Mouse (Mus musculus) layer of hippocampus, adult 11-12 months (tissue): Measurements from ENCODE around the gene Map1s.

Source experiments
- DNase-seq: peaks from one replicate; pipeline ENCODE4 v3.0.0; 2022; ENCODE audit warnings: low spot score

The Map1s gene

GRCm38 (mm10) chr8:70905831-70906736 lies at the start of gene Map1s:
Gene Map1s, plus strand, starts transcription at chr8:70905932.
- DNase-seq, result peak; percentile 84

- DNase-seq, result peak; percentile 9
These were observed 49.7 kb upstream of the Map1s start for GRCm38 (mm10) chr8:70856028-70856427.

- DNase-seq, result peak; percentile 81
These were observed 49.1 kb upstream of the Map1s start for GRCm38 (mm10) chr8:70856541-70857197.

- no peak for DNase-seq
These were observed 48.2 kb upstream of the Map1s start for GRCm38 (mm10) chr8:70857516-70857915.

- DNase-seq, result no peak
These were observed 42.7 kb upstream of the Map1s start, which contains the start of gene Kcnn1 for GRCm38 (mm10) chr8:70862824-70863641. Gene Kcnn1, minus strand, starts transcription at chr8:70863258.

- DNase-seq, result no peak
These were observed 41.6 kb upstream of the Map1s start for GRCm38 (mm10) chr8:70863956-70864711.

- DNase-seq, result no peak
These were observed 41.0 kb upstream of the Map1s start for GRCm38 (mm10) chr8:70864712-70865221.

- DNase-seq, result peak; percentile 99
These were observed 40.3 kb upstream of the Map1s start for GRCm38 (mm10) chr8:70865350-70866000.

GRCm38 (mm10) chr8:70866001-70866520 lies 39.7 kb upstream of the Map1s start:
- DNase-seq, result no peak

- DNase-seq, result no peak
These were observed 39.2 kb upstream of the Map1s start for GRCm38 (mm10) chr8:70866566-70866965.

GRCm38 (mm10) chr8:70868559-70869198 lies 37.1 kb upstream of the Map1s start:
- no peak for DNase-seq

- no peak for DNase-seq
These were observed 36.5 kb upstream of the Map1s start for GRCm38 (mm10) chr8:70869199-70869571.

GRCm38 (mm10) chr8:70869601-70870041 lies 36.1 kb upstream of the Map1s start:
- DNase-seq, result peak; percentile 83

GRCm38 (mm10) chr8:70871195-70871807 lies 34.4 kb upstream of the Map1s start:
- no peak for DNase-seq

GRCm38 (mm10) chr8:70872643-70873363 lies 32.9 kb upstream of the Map1s start:
- DNase-seq, result no peak

- DNase-seq, result peak; percentile 97
These were observed 32.3 kb upstream of the Map1s start, which contains the start of gene Ccdc124 for GRCm38 (mm10) chr8:70873364-70873985. Gene Ccdc124, minus strand, starts transcription at chr8:70873935.

GRCm38 (mm10) chr8:70874441-70874840 lies 31.3 kb upstream of the Map1s start:
- DNase-seq, result no peak

GRCm38 (mm10) chr8:70876382-70876781 lies 29.4 kb upstream of the Map1s start:
- no peak for DNase-seq
